Mouse (Mus musculus) spleen, adult 2 months (tissue): Measurements from ENCODE around the gene Ccdc134.
"Not testable (repeated sequence)": the region's sequence is repeated elsewhere in the genome, so short reads cannot be mapped to it uniquely, and the experiment has no call there.

ENCODE experiments used
- CTCF ChIP-seq: fragments of 200-500 bp; IDR thresholded peaks from 2 replicates; pipeline ENCODE4 v1.5.1; 2011; ENCODE audit warnings: mild to moderate bottlenecking, inconsistent platforms; ENCODE audit not compliant: insufficient read depth, insufficient read length, insufficient replicate concordance; ENCODE audit errors: extremely low read depth
- POLR2A ChIP-seq: fragments of 200-500 bp; IDR thresholded peaks from 2 replicates; pipeline ENCODE4 v1.6.1; 2011; ENCODE audit warnings: low read depth, low read length, inconsistent platforms

- TF ChIP-seq CTCF, POLR2A: not testable (repeated sequence)
Measured at GRCm38 (mm10) chr15:82126690-82127089, 1.0 kb upstream of the Ccdc134 start.
